ENCODE assay signal across 9 mouse cellular contexts in the genomic region with DNA sequence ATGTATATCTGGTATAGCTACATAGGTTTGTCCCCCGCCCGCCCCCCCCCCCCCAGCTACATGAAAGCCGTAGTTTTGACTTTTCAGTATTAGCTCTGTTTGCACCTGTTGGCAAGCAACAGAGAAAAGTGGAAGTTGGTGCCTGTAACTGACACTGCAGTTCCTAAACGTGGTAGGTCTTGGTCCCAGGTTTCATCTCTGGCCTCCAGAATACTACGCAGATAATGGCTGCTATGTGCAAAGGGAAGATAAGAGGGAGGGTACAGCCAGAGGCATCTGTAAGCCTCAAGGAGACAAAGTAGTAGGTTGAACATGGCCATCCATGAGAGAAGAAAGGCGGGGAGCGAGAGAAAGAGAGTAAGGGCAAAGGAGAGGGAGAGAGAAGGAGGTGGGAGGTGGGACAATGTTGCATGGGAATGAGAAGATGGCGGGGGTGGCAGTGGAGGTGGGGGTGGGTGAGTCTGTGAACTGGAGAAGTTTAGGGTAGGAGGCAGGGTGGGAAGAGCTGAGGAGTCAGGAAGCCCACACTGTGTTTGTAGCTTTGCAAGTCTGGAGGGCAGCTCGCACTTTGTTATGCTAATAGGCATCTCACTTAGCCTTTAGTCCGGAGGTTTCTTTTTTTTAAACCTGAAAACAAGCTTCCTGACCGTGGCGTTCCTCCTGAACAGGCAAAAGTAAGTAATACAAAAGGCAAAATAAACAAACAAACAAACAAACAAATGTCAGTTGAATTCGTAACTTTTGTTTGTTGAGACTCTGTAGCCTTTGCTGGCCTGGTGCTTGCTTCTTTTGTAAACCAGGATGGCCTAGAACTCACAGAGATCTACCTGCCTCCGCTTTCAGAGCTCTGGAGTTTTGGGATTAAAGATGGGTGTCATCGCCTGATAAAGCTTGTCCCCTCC. TPM values are rescaled to one million over a fixed set of nuclear protein-coding genes. Genes with fewer than 3 reads are reported as not detected.
DNase-seq lines count a peak whose midpoint lies in the region; ATAC-seq lines count a peak whose summit lies in the region.
"Had no signal": no experiment of that assay in that cellular context is flagged by ENCODE, and none has a peak within 500 bp of the region (broad histone marks: within the 10 kb centered on the region; RNA-seq: fewer than 3 reads in every experiment).

Gene Fam169a, plus strand, starts transcription at position 638 of the 902 bp plus-strand sequence.

- H3K4me2 ChIP-seq in hindbrain, embryonic 12.5 days (replicated peaks), result no peak within 1 kb of the TSS
- H3K4me2 ChIP-seq in liver, embryonic 15.5 days, result peak within 1 kb of the TSS; percentile 74
- no peak within 1 kb of the TSS for H3K4me2 ChIP-seq in kidney, embryonic 16.5 days (replicated peaks; ENCODE audit: low read depth, low read length)

- no peaks in the 10 kb centered on the region for H3K9me3 ChIP-seq in hindbrain, embryonic 12.5 days (replicated peaks)
- no peaks in the 10 kb centered on the region for H3K9me3 ChIP-seq in liver, embryonic 15.5 days (replicated peaks)
- 0 out of 2 replicates have a peak, but pooled peaks cover 3% of the 10 kb centered on the region for H3K9me3 ChIP-seq in kidney, embryonic 16.5 days (ENCODE audit: low read length)

- H3K4me1 ChIP-seq in hindbrain, embryonic 12.5 days, result peaks cover 9% of the 10 kb centered on the region; the same call in 1 of the 2 replicates
- peaks cover 73% of the 10 kb centered on the region for H3K4me1 ChIP-seq in liver, embryonic 15.5 days (replicated peaks)
- H3K4me1 ChIP-seq in kidney, embryonic 16.5 days (ENCODE audit: insufficient read depth, low read length), result 0 out of 2 replicates have a peak, but pooled peaks cover 7% of the 10 kb centered on the region

- ATAC-seq in hindbrain, embryonic 12.5 days (ENCODE audit: low FRiP score), result no peak
- peak; percentile 89 for ATAC-seq in liver, embryonic 15.5 days (ENCODE audit: insufficient read depth)
- ATAC-seq in monocyte, adult 5-6 weeks (replicated peaks; ENCODE audit: insufficient number of reproducible peaks, low FRiP score, low TSS enrichment, poor library complexity, severe bottlenecking), result no peak
- ATAC-seq in kidney, embryonic 16.5 days (ENCODE audit: low FRiP score, low TSS enrichment), result no peak

- WGBS in hindbrain, embryonic 12.5 days, result 31% methylated on average over 15 of the region's 15 CpGs
- 20% methylated on average over 15 of the region's 15 CpGs for WGBS in liver, embryonic 15.5 days (ENCODE audit: insufficient replicate concordance)
- 64% methylated on average over 15 of the region's 15 CpGs for WGBS in kidney, embryonic 16.5 days

- no peak within 1 kb of the TSS for H3K4me3 ChIP-seq in hindbrain, embryonic 12.5 days
- peak within 1 kb of the TSS; percentile 58 for H3K4me3 ChIP-seq in liver, embryonic 15.5 days (replicated peaks)
- H3K4me3 ChIP-seq in kidney, embryonic 16.5 days (ENCODE audit: low read length), result no peak within 1 kb of the TSS

- H3K36me3 ChIP-seq in hindbrain, embryonic 12.5 days, result no peaks in the 10 kb centered on the region
- H3K36me3 ChIP-seq in liver, embryonic 15.5 days (replicated peaks), result no peaks in the 10 kb centered on the region
- no peaks in the 10 kb centered on the region for H3K36me3 ChIP-seq in kidney, embryonic 16.5 days (ENCODE audit: insufficient read depth, low read length)

- H3K27ac ChIP-seq in hindbrain, embryonic 12.5 days, result no peak within 1 kb of the TSS
- peak within 1 kb of the TSS; percentile 86 for H3K27ac ChIP-seq in liver, embryonic 15.5 days (replicated peaks)
- H3K27ac ChIP-seq in kidney, embryonic 16.5 days (ENCODE audit: low read length), result no peak within 1 kb of the TSS

- H3K9ac ChIP-seq in hindbrain, embryonic 12.5 days, result no peak within 1 kb of the TSS
- H3K9ac ChIP-seq in liver, embryonic 15.5 days, result peak within 1 kb of the TSS; percentile 33
- H3K9ac ChIP-seq in kidney, embryonic 16.5 days (replicated peaks; ENCODE audit: low read length), result no peak within 1 kb of the TSS

- peak; percentile 98 for DNase-seq in ES-CJ7 (ENCODE audit: low read depth, low spot score)
- DNase-seq in MEL-GATA-1-ER (ENCODE audit: extremely low read depth, low read depth), result peak; percentile 79
- no peak for DNase-seq in lung, postnatal 36 days
- DNase-seq: adrenal gland, postnatal 14 days; kidney, adult 11 months had no signal

- H3K27me3 ChIP-seq in hindbrain, embryonic 12.5 days, result peaks cover 20% of the 10 kb centered on the region
- H3K27me3 ChIP-seq in liver, embryonic 15.5 days, result peaks cover 25% of the 10 kb centered on the region
- peaks cover 16% of the 10 kb centered on the region; the same call in 1 of the 2 replicates for H3K27me3 ChIP-seq in kidney, embryonic 16.5 days (ENCODE audit: insufficient read depth, low read length)

RNA-seq across cellular contexts. Expression of gene Fam169a, which starts in this region (rescaled TPM):
- 14.8 and 14.9 TPM in 2 replicates for polyA plus RNA-seq in hindbrain, embryonic 12.5 days (2016; fragmentation: Nextera tagmentation; extraction: Ambion mirVana)
- 0.84 and 0.98 TPM in 2 replicates for polyA plus RNA-seq in liver, embryonic 15.5 days (2015; fragmentation: Nextera tagmentation; extraction: Ambion mirVana)
- total RNA-seq in monocyte, adult 5-6 weeks (2017), result 0.10 to 0.64 TPM (median 0.19 TPM) in 3 replicates
- 2.3 and 2.4 TPM in 2 replicates for polyA plus RNA-seq in kidney, embryonic 16.5 days (2015; fragmentation: Nextera tagmentation; extraction: Ambion mirVana)

Comparison
In these comparisons a context has a peak if more than half of its experiments do, and no peak if none do; other contexts are left out.
1. Peak in ATAC-seq, H3K4me3 ChIP-seq, H3K27ac ChIP-seq, H3K9ac ChIP-seq and H3K4me2 ChIP-seq in liver, embryonic 15.5 days; RNA of the gene not detected or under 1 TPM.